Mouse (Mus musculus) left cerebral cortex, postnatal 10 days (tissue): ENCODE measurements around the gene Tor2a. TPM values are rescaled to one million over a fixed set of nuclear protein-coding genes. Genes with fewer than 3 reads are reported as not detected.

Source experiments
- DNase-seq, 2 experiments: peaks; one replicate each; pipeline ENCODE4 v3.0.0; 2021 to 2022; ENCODE audit warnings: low spot score in 2 of 2, mixed read lengths in 1 of 2; ENCODE audit errors: extremely low spot score in 1 of 2
- intact Hi-C: fragments of 180-260 bp; cut with DNase I; formaldehyde crosslinking; loops from one replicate; pipeline ENCODE4 v1.15.1; 2025
- total RNA-seq, 2 experiments: library from RNA; stranded (reverse); gene quantifications; 2 replicates each; pipeline ENCODE4 v1.2.3; 2021

Gene Tor2a
- total RNA-seq, 2 experiments from 2014 or later, result 28.6 to 28.9 TPM

- no peak for DNase-seq
- intact Hi-C loops, result no loop called here
Observed at GRCm38 (mm10) chr2:32724832-32725790, 31.9 kb upstream of the Tor2a start.

- DNase-seq, result peak; percentile 83 to 95
- intact Hi-C loops, result no loop called here
Observed at GRCm38 (mm10) chr2:32727435-32727834, 29.6 kb upstream of the Tor2a start.

GRCm38 (mm10) chr2:32728463-32728862 is 28.6 kb upstream of the Tor2a start:
- intact Hi-C loops, result no loop called here
- peak in 1 of 2 experiments; percentile 81 for DNase-seq

GRCm38 (mm10) chr2:32729547-32729946 is 27.5 kb upstream of the Tor2a start:
- intact Hi-C loops, result no loop called here
- no peak for DNase-seq

- peak in 1 of 2 experiments; percentile 79 for DNase-seq
- intact Hi-C loops, result no loop called here
Observed at GRCm38 (mm10) chr2:32730854-32731253, 26.2 kb upstream of the Tor2a start.

GRCm38 (mm10) chr2:32731911-32732310 is 25.1 kb upstream of the Tor2a start:
- DNase-seq, result peak in 1 of 2 experiments; percentile 61
- intact Hi-C loops, result no loop called here

- intact Hi-C loops, result no loop called here
- DNase-seq, result no peak
Observed at GRCm38 (mm10) chr2:32732695-32733094, 24.3 kb upstream of the Tor2a start.

- no peak for DNase-seq
- intact Hi-C loops, result no loop called here
Observed at GRCm38 (mm10) chr2:32734480-32734879, 22.6 kb upstream of the Tor2a start.

- intact Hi-C loops, result no loop called here
- peak in 1 of 2 experiments; percentile 78 for DNase-seq
Observed at GRCm38 (mm10) chr2:32734933-32735332, 22.1 kb upstream of the Tor2a start.

GRCm38 (mm10) chr2:32736306-32736829 is 20.7 kb upstream of the Tor2a start:
- intact Hi-C loops, result no loop called here

GRCm38 (mm10) chr2:32737008-32737407 is 20.0 kb upstream of the Tor2a start:
- intact Hi-C loops, result no loop called here
- DNase-seq, result no peak

More at GRCm38 (mm10) chr2:32736306-32736829, 20.7 kb upstream of the Tor2a start:
- no peak for DNase-seq

- intact Hi-C loops, result no loop called here
Observed at GRCm38 (mm10) chr2:32739311-32739710, 17.7 kb upstream of the Tor2a start.

GRCm38 (mm10) chr2:32740916-32741272 is 16.1 kb upstream of the Tor2a start, which contains the start of gene 6330409D20Rik:
Gene 6330409D20Rik, minus strand, starts transcription at chr2:32741016.
- DNase-seq, result no peak
- intact Hi-C loops, result no loop called here

More at GRCm38 (mm10) chr2:32739311-32739710, 17.7 kb upstream of the Tor2a start:
- DNase-seq, result no peak

- peak in 1 of 2 experiments; percentile 80 for DNase-seq
- intact Hi-C loops, result no loop called here
Observed at GRCm38 (mm10) chr2:32741273-32742172, 15.5 kb upstream of the Tor2a start.

GRCm38 (mm10) chr2:32742173-32742531 is 14.9 kb upstream of the Tor2a start:
- DNase-seq, result peak; percentile 80 to 83

GRCm38 (mm10) chr2:32744272-32744982 is 12.6 kb upstream of the Tor2a start:
- intact Hi-C loops, result no loop called here
- DNase-seq, result no peak

More at GRCm38 (mm10) chr2:32742173-32742531, 14.9 kb upstream of the Tor2a start:
- intact Hi-C loops, result no loop called here

GRCm38 (mm10) chr2:32749082-32749481 is 8.0 kb upstream of the Tor2a start:
- intact Hi-C loops, result no loop called here
- DNase-seq, result no peak

GRCm38 (mm10) chr2:32750199-32750598 is 6.8 kb upstream of the Tor2a start:
- intact Hi-C loops, result no loop called here
- DNase-seq, result no peak
